Mouse (Mus musculus) embryonic fibroblast, embryonic 13.5 days (primary cell): ENCODE measurements at regions not wholly inside any gene's neighbourhood (a gene's known extent, or its start where the extent isn't known, plus 50 kb on each side); places are given as distances from the start of the nearest gene placed in this dataset.
"Not testable (repeated sequence)": the region's sequence is repeated elsewhere in the genome, so short reads cannot be mapped to it uniquely, and the experiment has no call there.

Experiments used
- CTCF ChIP-seq: IDR thresholded peaks from 2 replicates; pipeline ENCODE4 v1.5.1; 2011; ENCODE audit warnings: mild to moderate bottlenecking, control low read depth, low read length, moderate library complexity, borderline replicate concordance; ENCODE audit not compliant: insufficient read depth
- POLR2A ChIP-seq: IDR thresholded peaks from 2 replicates; pipeline ENCODE4 v1.6.1; 2011; ENCODE audit warnings: low read depth, mild to moderate bottlenecking, control low read depth, low read length, moderate library complexity

DNA sequence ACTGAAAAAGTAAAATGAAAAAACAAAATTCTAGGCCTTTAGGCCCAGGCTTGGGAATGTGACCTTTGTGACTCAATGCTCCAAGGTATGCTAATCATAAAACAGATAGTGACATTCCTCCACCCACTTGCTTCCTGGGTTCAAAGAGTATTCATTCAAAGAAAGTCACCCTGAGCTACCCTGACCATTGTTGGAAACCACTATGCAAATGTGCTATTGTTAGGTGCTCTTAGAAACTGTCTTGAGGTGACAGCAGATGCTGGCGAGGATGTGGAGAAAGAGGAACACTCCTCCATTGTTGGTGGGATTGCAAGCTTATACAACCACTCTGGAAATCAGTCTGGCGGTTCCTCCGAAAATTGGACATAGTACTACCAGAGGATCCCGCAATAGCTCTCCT lies 1075.7 kb downstream of the Ankrd7 start:
- not testable (repeated sequence) for TF ChIP-seq CTCF, POLR2A
